Mouse (Mus musculus) mouse embryonic stem cell (cell line): ENCODE results near the gene Kif22.
"Not testable (repeated sequence)": the region's sequence is repeated elsewhere in the genome, so short reads cannot be mapped to it uniquely, and the experiment has no call there.

Experiments
- in situ Hi-C, 2 experiments: fragments of 300-500 bp; cut with MboI; formaldehyde crosslinking; loops; 1 replicate in 1 of 2; 3 replicates in 1 of 2; pipeline ENCODE4 v1.14.3; 2019 to 2020; ENCODE audit warnings: low sequenced_read_pairs in 2 of 2, low pct_unique_long_range_greater_than_20kb in 1 of 2, mixed read lengths in 1 of 2; ENCODE audit not compliant: unreplicated experiment in 1 of 2

Gene Kif22

DNA sequence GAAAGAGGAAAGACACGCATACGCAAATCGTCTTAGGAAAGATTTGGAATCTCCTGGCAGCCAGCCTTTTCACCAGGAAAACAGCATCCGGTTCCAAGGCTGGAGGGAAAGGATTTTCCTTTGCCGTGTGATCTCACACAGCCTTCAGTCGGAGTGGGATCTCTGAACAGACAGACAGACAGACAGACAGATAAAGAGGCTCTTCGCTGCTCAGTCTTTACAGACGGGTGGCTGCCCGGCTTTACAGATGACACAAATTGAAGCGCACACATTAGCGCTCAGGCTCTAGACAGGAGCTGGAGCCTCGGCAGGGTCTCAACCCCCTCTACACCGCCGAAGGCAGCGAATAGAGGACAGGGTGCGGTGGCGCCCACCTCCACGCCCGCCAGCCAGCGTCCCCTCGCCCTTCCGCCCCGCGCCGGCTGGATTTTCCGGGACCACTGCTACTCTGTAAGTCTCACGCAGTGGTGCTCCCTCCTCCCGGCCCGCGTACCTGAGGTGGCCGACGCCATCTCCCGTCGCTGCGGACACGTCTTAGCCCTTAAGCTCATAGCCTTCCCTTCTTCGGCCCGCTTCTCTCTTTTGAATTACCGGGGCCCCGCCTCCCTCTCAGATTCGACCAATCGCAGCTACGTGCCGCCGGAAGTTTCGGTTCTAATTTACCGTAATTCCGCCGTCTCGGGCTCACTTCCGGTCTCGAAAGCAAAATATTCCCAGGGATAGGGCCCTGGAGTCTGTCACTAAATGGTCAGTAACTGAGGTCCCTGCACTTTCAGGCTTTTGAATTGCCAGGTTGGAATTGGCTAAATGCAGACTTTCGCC is at the start of gene Kif22:
TSS of gene Kif22 (minus strand) at position 621 of the 822 bp plus-strand sequence.
- in situ Hi-C loops = no loop called here

DNA sequence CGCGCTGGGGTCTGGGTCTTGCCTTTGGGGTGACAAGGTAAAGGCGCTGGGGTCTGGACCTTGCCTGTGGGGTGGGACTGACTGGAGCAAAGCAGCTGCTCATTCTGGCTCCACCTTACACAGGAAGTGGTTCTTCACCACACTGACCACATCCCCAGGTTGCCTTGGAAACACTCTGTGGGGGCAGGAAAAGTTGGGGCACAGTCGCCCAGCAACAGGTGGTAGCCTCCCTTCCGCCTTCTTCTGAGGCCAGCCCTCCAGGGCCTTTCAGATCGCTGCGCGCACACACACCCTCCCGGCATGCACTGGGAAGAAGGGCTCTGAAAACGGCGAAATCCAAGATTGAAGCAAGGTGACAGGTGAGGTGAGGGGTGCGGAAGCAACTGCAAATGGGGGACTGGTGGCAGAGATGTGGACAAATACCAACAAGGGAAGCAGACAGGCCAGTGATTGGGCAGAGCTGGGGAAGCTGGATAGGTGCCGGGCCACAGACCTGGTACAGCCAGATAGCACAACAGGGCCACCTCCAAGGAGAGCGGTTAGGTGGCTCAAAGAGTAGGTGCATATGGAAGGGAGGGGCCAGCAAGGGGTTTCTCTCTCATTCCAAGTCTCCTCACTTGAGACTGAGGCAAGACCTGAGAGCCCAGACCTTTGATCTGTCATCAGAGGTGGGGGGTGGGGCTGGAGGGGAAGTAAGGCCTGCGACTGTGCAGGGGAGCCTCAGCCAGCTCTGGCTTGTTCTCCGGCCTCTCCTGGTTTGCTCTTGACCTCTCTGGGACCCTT is 49.0 kb upstream of the Kif22 start, which contains the start of gene AI467606:
TSS of gene AI467606 (plus strand) at position 246 of the 783 bp plus-strand sequence.
- in situ Hi-C loops = loop anchor here in 1 of 2 experiments (10.0 kb wide), 1 partner anchor 277 kb away; no protein-coding TSS in a partner anchor

DNA sequence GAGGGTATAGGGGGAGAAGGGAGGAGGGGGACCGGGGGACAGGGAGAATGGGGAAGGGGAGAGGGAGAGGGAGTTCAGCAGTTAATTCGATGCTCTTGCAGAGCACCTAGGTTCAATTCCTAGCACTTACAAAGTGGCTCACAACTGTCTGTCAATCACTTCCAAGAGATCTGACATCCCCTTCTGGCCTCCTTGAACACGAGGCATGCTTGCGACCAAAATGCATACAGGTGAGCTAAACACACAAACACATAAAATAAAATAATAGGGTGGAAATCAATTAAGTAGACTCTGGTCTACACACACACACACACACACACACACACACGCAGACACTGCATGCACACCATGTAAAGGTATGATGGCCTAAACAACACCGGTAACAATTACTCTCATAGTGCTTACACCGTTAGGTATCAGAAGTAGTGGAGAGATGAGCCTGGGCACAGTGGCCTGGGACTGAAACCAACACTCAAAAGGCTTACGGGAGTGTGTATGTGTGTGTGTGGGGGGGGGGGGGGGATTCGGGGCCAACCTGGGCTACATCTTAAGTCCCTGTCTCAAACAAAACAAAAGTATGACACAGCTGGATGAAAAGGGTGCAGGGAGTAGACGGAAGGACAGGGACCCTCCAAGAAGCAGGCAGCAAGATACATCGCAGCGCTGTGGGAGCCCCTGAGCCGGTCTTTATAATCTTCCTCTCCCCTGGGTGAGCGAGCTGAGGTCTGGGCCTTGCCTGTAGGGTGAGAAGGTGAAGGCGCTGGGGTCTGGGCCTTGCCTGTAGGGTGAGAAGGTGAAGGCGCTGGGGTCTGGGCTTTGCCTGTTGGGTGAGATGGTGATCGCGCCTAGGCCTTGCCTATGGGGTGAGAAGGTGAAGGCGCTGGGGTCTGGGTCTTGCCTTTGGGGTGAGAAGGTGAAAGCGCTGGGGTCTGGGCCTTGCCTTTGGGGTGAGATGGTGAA is 48.2 kb upstream of the Kif22 start:
- in situ Hi-C loops = loop anchor here in 1 of 2 experiments (10.0 kb wide), 1 partner anchor 276 kb away; no protein-coding TSS in a partner anchor

DNA sequence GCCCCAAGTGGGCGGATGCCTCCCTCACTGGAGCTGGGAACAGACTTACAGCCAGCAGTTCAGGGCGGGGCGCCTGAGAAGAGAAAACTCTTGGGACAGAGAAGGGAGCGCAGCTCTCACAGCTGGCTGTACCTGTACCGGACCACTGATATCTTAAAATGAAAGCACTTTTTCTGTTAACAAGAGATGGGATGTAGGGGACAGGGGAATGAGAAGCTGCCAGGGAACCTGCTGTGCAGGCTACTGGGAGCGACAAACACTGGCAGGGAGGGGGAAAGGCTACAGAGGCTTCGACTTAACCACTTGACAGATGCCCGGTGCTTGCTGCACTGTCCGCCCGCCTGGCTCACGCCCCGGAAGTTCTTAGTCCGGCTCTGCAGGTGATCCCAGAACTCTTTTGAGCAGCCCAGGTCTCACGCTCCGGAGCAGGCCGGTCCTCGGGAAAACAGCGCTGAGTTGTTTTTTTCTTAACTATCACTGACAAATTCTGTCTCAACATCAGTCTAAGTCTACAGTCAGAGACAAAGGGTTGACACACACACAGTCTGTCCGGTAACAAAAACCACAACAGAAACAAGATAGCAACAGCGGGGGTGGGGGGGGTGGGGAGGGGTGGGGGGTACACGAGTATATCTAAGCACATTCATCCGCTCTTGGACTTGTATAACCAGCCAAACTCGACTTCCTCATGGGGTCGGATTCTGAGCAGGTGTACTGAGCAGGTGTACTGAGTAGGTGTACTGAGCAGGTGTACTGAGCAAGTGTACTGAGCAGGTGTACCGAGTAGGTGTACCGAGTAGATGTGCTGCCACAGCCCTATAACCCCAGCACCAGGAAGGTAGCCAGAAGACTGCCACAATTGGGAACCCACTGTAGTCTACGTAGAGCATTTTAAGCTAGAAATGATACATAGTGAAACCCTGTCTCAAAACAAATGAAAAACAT is 46.9 kb upstream of the Kif22 start:
- in situ Hi-C loops = no loop called here

DNA sequence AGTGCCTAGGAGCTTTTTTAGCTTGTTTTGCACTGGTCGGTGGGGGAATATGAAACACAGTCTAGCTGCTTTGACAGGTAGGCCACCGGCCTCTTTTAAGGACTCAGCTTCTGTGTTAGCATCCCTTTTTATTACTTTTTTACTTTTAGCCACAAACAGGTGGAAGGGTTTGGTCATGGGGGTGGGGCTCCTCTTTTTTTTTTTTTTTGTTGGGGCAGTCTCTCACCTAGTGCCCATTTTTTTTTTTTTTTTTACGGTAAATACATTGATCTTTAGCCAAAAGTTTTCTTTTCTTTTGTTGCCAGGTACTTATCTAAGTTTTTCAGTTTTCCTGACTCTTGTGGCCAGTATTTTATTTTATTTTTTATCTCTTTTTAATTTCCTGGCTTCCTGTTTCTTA is 45.8 kb upstream of the Kif22 start:
- in situ Hi-C loops = no loop called here

DNA sequence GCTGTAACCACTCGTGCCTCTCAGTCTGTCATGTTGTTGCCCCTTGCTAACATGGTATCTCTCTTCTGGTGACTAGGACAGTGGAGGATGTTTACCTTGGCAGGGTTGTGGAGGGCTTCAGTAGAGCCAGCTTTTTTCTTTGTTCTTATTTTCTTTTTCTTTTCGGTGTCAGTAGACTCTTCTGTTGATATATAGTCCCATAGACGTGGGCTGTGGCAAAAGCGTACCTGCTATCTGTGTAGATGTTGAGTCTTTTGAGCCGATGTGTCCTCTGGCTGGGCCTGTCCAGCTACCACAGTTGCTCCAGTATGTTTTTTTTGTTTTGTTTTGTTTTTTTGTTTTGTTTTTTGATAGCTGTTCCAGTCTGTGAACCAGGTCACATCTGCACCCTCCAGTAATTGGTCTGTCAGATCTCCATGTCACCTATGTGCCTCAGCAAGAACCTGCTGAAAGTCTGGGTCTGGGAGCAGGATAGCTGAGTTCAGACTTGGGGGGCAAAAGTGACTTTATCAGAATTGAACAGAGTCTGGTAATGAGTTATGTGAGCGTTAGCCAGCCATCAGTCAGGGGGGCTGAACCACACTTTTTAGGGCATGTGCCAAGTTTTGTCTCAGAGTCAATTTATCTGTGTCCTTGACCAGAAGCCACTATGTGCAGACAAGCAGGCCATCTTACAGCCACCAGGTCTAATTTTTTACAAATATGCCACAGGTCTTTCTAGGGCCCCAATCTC is 45.2 kb upstream of the Kif22 start, which contains the start of gene Zg16:
TSS of gene Zg16 (minus strand) at position 51 of the 733 bp plus-strand sequence.
- in situ Hi-C loops = not testable (repeated sequence)

DNA sequence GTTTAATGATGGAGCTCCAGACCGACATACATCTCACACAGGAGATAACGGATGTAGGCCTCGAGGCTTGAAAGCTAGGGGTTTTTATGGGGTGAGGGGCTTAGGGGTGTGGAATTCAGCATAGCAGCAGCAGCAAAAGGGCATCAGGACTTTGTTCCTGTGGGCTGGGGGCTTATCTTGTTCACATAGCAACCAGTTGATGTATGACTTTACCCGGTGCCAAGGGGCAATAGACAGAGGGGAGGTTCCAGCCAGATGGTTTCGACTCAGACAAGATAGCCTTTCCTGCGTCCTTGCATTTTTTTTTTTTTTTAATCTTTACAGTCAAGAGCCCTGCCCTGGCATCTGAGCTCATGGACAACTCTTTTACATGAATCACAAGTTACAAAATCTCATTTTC is 43.5 kb upstream of the Kif22 start:
- in situ Hi-C loops = not testable (repeated sequence)

DNA sequence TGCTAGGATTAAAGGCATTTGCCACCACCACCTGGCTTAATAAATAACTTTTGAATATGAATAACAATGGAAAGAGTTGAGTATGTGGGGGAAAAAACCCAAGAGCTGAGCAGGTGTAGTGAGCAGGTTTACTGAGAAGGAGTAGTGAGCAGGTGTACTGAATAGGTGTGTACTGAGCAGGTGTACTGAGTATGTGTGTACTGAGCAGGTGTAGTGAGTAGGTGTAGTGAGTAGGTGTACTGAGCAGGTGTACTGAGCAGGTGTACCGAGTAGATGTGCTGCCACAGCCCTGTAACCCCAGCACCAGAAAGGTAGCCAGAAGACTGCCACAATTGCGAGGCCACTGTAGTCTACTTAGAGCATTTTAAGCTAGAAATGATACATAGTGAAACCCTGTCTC is 42.5 kb upstream of the Kif22 start:
- in situ Hi-C loops = no loop called here

DNA sequence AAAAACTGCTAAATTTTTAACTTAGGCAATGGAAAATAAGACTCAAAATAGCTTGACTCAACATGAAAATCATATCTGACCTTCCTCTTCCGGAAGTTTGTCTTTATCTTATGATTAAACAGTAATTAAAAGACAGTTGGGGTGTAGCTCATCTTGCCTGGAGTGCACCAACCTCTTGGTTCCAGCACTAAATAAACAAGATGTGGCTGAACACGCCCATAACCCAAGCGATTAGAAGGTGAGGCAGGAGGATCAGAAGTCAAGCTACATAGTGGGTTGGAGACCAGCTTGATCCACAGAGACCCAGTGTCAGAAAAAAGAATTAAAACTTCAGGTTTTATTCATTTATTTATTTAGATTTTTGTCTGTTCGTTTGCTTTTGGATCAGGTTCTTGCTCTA is 41.4 kb upstream of the Kif22 start:
- in situ Hi-C loops = no loop called here

DNA sequence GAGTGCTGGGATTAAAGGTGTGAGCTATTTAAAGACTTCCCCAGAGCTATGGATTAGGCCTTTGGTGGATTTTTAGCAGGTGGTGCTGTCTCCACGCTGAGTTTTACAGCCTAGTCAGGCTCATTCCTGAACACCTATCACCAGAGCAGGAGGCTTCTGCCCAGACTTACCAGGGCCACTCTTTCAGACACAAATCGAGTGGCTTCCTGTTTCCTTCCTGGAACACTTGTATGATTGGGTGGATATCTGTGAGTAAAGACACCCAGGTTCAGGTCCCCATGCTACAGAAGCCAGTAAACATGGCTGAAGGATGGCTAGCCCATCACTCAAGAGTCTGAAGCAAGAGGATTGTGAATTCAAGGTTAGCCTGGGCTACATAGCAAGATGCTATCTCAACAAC is 40.7 kb upstream of the Kif22 start:
- in situ Hi-C loops = no loop called here

DNA sequence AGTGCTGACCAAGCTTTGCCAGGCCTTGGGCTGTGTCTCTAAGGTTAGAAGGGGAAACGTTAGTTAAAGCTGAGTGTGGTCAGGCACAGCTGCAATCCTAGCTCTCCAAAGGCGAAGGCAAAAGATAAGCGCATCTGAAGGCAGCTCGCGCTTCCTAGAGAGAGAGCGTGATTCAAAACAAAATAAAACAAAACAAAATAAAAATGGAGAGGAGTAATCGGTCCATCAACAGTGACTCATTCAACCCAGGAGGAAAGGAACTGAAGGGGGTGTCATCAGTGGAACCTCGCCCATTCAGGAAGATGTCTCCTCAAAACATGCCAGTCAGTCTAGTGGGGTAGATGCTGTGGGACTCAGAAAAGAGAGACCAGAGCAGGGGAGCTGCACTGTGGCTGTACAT is 40.0 kb upstream of the Kif22 start:
- in situ Hi-C loops = no loop called here

DNA sequence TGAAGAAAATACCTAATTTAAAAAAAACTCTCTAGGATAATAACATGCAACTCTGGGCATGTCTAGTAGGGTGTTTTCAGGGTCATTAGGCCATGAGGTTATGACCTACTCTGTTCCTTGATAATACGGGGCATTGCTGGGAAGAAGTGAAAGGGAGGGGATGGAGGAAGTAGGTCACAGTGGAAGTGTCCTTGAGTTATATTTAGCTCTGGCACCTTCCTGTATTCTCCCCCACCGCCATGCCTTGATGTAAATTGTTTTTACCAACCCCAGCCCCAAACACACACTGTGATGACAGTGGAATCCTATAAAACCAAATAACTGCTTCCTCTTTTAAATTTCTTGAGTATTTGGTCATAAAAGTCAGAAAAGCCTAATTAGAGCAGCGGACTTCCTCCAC is 37.8 kb upstream of the Kif22 start:
- in situ Hi-C loops = no loop called here

DNA sequence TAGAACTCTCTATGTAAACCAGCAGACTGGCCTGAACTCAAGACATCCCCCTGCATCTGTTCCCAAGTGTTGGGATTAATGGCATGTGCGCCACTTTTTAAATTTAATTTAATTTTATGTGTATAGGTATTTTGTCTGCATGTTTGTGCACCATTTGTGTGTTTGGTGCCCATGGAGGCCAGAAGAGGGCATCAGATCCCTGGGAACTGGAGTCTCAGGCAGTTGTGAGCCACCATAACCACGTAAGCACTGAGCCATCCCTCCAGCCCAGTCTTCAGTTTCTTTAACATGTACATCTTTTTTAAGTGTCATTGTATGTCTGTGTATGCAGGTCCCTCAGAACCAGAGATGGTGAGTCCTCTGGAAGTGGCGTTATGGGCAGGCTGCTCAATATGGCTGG is 35.4 kb upstream of the Kif22 start:
- in situ Hi-C loops = no loop called here

DNA sequence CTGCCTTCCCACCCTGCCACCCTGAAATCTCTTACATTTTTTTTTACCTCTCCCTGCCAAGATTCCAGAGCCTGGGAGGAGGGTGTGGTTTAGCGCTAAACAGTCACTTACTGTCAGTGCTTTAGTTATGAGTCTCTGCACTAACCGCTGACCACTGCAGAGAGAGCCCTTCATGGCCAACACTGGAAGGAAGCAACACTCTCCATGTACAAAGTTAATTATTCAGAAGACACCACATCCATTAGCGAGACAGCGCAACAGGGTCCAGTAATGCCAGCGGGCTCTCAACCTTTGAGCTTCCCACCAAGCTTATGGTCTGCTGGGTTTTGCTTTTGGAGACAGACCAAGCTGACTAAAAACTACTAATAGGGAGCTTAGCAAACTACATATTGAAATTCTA is 33.9 kb upstream of the Kif22 start:
- in situ Hi-C loops = no loop called here

DNA sequence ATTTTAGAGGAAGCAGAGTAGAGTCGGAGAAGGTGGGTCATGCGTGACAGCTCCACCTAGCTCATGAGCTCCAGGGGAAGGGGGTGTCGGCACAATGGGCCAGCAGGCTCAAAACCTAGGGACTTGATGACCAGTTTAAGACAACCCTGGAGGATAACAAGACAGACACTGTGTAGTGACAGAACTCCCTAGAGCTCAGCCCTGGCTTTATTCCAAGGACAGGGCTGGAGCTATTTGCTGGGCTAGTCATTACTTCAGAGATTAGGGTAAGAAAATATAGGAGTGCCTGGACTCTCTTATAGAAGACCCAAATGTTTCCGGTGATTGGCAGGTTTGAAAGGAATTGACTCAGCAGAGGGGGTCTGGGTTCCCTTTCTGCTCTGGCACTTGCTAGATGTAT is 30.9 kb upstream of the Kif22 start:
- in situ Hi-C loops = no loop called here

DNA sequence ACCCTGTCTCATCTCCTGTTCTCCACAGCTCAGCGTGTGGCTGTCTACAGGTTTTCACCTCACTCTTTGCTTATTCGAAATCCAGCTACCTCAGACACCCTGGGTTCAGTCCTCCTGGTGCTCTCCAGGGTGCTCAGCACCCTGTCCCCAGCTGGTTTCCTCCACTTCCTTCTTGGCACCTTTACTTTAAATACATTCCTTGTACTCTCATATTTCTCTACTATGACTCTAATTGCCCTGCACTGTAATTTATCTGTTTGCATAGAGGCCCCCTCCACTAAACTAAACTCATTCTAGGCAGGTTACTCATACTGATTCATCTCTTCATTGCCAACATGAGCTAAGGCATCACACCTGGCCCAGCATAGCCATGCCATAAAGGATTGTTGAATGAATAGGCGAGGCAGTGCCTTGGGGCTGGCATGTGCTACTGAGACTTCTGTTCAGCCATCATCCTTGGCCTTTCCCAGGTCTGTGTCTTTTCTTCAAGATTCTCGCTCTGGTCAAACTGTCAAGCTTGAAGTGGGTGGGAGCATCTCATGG is 28.7 kb upstream of the Kif22 start:
- in situ Hi-C loops = no loop called here

DNA sequence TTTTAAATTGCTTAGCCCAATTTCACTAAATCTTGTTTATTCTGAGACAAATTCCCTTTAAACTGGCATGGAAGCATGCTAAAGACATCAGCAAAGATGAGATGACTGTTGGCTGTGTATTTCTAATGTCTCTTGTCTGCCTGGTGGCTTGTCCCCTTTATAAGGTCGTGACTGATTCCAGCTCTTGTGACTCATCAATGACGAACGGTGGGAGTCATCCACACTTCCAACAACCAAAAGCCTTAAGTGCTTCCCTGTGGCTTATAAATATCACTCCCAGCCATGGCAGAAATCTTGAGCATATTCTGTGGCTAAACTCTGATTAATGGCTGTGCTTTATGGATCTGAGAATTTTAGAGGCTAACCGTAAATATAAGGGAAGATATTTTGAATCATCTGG is 24.0 kb upstream of the Kif22 start:
- in situ Hi-C loops = no loop called here
